Mouse (Mus musculus) CH12.LX (cell line): ENCODE measurements around the gene Zfp51. TPM values are rescaled to one million over a fixed set of nuclear protein-coding genes. Genes with fewer than 3 reads are reported as not detected.
A peak's percentile ranks its signal among the peaks of the same experiment; 100 is the strongest.

Experiments used
- DNase-seq: peaks from one replicate; pipeline ENCODE4 v3.0.0-alpha.2; 2013; ENCODE audit errors: extremely low read depth
- H3K27ac ChIP-seq: 2 replicates; pipeline ENCODE4 v1.5.1; 2012; ENCODE audit warnings: low read depth, mild to moderate bottlenecking, control low read depth, moderate library complexity; ENCODE audit not compliant: insufficient read depth
- H3K27me3 ChIP-seq: replicated peaks from 2 replicates; pipeline ENCODE3; 2012; ENCODE audit warnings: inconsistent platforms
- H3K36me3 ChIP-seq, 2 experiments: replicated peaks in 1 of 2; 2 replicates each; pipeline versions ENCODE3 to v1.6.1; 2012; ENCODE audit warnings: inconsistent platforms in 1 of 2, low read length in 1 of 2, mild to moderate bottlenecking in 1 of 2, mixed read lengths in 1 of 2, moderate library complexity in 1 of 2; ENCODE audit not compliant: control insufficient read depth in 1 of 2, insufficient read depth in 1 of 2
- H3K4me1 ChIP-seq, 2 experiments: 2 replicates each; pipeline ENCODE4 v1.6.1; 2012; ENCODE audit warnings: inconsistent platforms in 1 of 2, moderate library complexity in 1 of 2; ENCODE audit not compliant: insufficient read depth in 2 of 2, control insufficient read depth in 1 of 2
- H3K4me2 ChIP-seq: 2 replicates; pipeline ENCODE4 v1.6.1; 2012; ENCODE audit warnings: low read depth, mild to moderate bottlenecking, control low read depth; ENCODE audit not compliant: poor library complexity, insufficient read depth, severe bottlenecking
- H3K4me3 ChIP-seq, 3 experiments: fragments of 150-350 bp in 1 of 3; sonication (generic) in 1 of 3; replicated peaks in 1 of 3; 2 replicates each; pipeline versions ENCODE3 to v1.5.1; 2011 to 2012; ENCODE audit warnings: low read depth in 2 of 3, low read length in 2 of 3, mild to moderate bottlenecking in 2 of 3, moderate library complexity in 2 of 3, control low read depth in 1 of 3, improper control_type of control experiment in 1 of 3, inconsistent platforms in 1 of 3, mixed read lengths in 1 of 3; ENCODE audit not compliant: poor library complexity in 1 of 3
- H3K79me2 ChIP-seq: replicated peaks from 2 replicates; pipeline ENCODE4 v1.6.1; 2012; ENCODE audit warnings: mild to moderate bottlenecking, moderate library complexity; ENCODE audit not compliant: control insufficient read depth, poor library complexity, insufficient read depth, severe bottlenecking; ENCODE audit errors: extremely low read depth
- H3K9ac ChIP-seq: 2 replicates; pipeline ENCODE4 v1.6.1; 2012; ENCODE audit warnings: low read depth, mild to moderate bottlenecking, control low read depth, moderate library complexity; ENCODE audit not compliant: insufficient read depth
- H3K9me3 ChIP-seq: replicated peaks from 2 replicates; pipeline ENCODE3; 2012; ENCODE audit warnings: low read length, inconsistent platforms, mixed read lengths
- CTCF ChIP-seq, 2 experiments: IDR thresholded peaks in 1 of 2; conservative IDR thresholded peaks in 1 of 2; 2 replicates each; pipeline ENCODE4 v1.5.1; 2011 to 2012; ENCODE audit warnings: low read depth in 2 of 2, low read length in 2 of 2, improper control_type of control experiment in 1 of 2, inconsistent platforms in 1 of 2, mild to moderate bottlenecking in 1 of 2, moderate library complexity in 1 of 2
- E2F4 ChIP-seq: IDR thresholded peaks from 2 replicates; pipeline ENCODE4 v1.6.1; 2011; ENCODE audit warnings: low read depth, low read length, improper control_type of control experiment; ENCODE audit not compliant: insufficient replicate concordance
- ELF1 ChIP-seq: IDR thresholded peaks from 2 replicates; pipeline ENCODE4 v1.6.1; 2014; ENCODE audit warnings: low read depth, mild to moderate bottlenecking, inconsistent platforms, low read length, improper control_type of control experiment
- EP300 ChIP-seq: IDR thresholded peaks from 2 replicates; pipeline ENCODE4 v1.6.1; 2011; ENCODE audit warnings: low read length, improper control_type of control experiment
- GABPA ChIP-seq: IDR thresholded peaks from 2 replicates; pipeline ENCODE4 v1.6.1; 2012; ENCODE audit warnings: low read depth, low read length, improper control_type of control experiment, inconsistent platforms; ENCODE audit not compliant: insufficient replicate concordance
- JUN ChIP-seq: IDR thresholded peaks from 2 replicates; pipeline ENCODE4 v1.6.1; 2011; ENCODE audit warnings: low read depth, mild to moderate bottlenecking, low read length, improper control_type of control experiment, moderate library complexity; ENCODE audit not compliant: insufficient read depth
- JUND ChIP-seq: conservative IDR thresholded peaks from 2 replicates; pipeline ENCODE4 v1.6.1; 2011; ENCODE audit warnings: low read depth, low read length, improper control_type of control experiment
- MAX ChIP-seq: IDR thresholded peaks from 2 replicates; pipeline ENCODE4 v1.6.1; 2011; ENCODE audit warnings: low read length, improper control_type of control experiment
- NELFE ChIP-seq: IDR thresholded peaks from 2 replicates; pipeline ENCODE4 v1.6.1; 2011; ENCODE audit warnings: low read depth, low read length, improper control_type of control experiment
- RAD21 ChIP-seq: IDR thresholded peaks from 2 replicates; pipeline ENCODE4 v1.6.1; 2011; ENCODE audit warnings: low read depth, mild to moderate bottlenecking, low read length, improper control_type of control experiment, moderate library complexity
- RCOR1 ChIP-seq: conservative IDR thresholded peaks from 2 replicates; pipeline ENCODE4 v1.6.1; 2012; ENCODE audit warnings: low read depth, mild to moderate bottlenecking, inconsistent platforms, low read length, improper control_type of control experiment
- SMC3 ChIP-seq: IDR thresholded peaks from 2 replicates; pipeline ENCODE4 v1.6.1; 2011; ENCODE audit warnings: low read depth, low read length, improper control_type of control experiment
- UBTF ChIP-seq: IDR thresholded peaks from 2 replicates; pipeline ENCODE4 v1.6.1; 2012; ENCODE audit warnings: low read depth, mild to moderate bottlenecking, inconsistent platforms, low read length, improper control_type of control experiment, moderate library complexity
- USF1 ChIP-seq: IDR thresholded peaks from 2 replicates; pipeline ENCODE4 v1.6.1; 2014; ENCODE audit warnings: low read depth, mild to moderate bottlenecking, inconsistent platforms, low read length, improper control_type of control experiment
- ZC3H11A ChIP-seq: IDR thresholded peaks from 2 replicates; pipeline ENCODE4 v1.6.1; 2012; ENCODE audit warnings: low read depth, mild to moderate bottlenecking, inconsistent platforms, low read length, improper control_type of control experiment
- ZKSCAN1 ChIP-seq: IDR thresholded peaks from 2 replicates; pipeline ENCODE4 v1.6.1; 2012; ENCODE audit warnings: low read depth, inconsistent platforms, low read length, improper control_type of control experiment, borderline replicate concordance
- ZMIZ1 ChIP-seq: IDR thresholded peaks from 2 replicates; pipeline ENCODE4 v1.6.1; 2012; ENCODE audit warnings: low read depth, mild to moderate bottlenecking, inconsistent platforms, low read length, improper control_type of control experiment
- dilution Hi-C: fragments of 300-500 bp; cut with MboI; formaldehyde crosslinking; loops from 2 replicates; pipeline ENCODE4 v1.14.3; 2020; ENCODE audit warnings: low sequenced_read_pairs; ENCODE audit not compliant: extremely low pct_unique_long_range_greater_than_20kb, extremely low pct_ligation_motif_present
- in situ Hi-C: fragments of 300-500 bp; cut with MboI; formaldehyde crosslinking; loops from 3 replicates; pipeline ENCODE4 v1.14.3; 2019; ENCODE audit warnings: low sequenced_read_pairs, low pct_ligation_motif_present, low pct_unique_long_range_greater_than_20kb, mixed read lengths
- polyA plus RNA-seq: library from polyadenylated mRNA; unstranded; fragments of >175 nt; gene quantifications from 2 replicates; pipeline ENCODE4 v1.2.1, GENCODE M21; 2012; ENCODE audit warnings: low read depth; ENCODE audit not compliant: insufficient read length
- total RNA-seq, 2 experiments: library from RNA; depleted of rRNA; stranded (reverse); fragments of 300-350 nt in 1 of 2; fragments of >200 nt in 1 of 2; gene quantifications; 2 replicates each; pipeline ENCODE4 v1.2.3; 2012 to 2014

Zfp51 gene
- total and polyA plus RNA-seq, 3 experiments = 4.5 to 16.7 (median 6.1) TPM

DNA sequence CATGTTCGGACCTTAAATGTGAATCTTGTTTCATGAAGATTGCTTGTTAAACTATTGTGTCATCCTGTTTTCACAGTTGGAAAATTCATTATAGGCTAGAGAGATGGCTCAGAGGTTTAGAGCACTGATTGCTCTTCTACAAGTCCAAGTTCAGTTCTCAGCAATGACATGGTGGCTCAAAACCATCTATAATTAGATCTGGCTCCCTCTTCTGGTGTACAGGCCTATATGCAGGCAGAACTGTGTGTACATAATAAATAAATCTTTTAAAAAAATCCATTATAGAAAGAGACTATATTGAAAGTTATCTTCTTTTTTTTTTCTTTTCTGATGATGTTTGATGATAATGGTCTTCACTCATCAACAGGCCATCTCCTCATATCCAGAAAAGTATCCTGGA is 54.4 kb downstream of the Zfp51 start:
- Histone ChIP-seq H3K4me2 (no peak overlapping the region), H3K4me1 (no peaks in the 10 kb centered on the region), H3K36me3 (peaks cover 28 to 42% of the 10 kb centered on the region in 2 experiments), H3K4me3 (no peak overlapping the region), H3K9me3 (no peaks in the 10 kb centered on the region), H3K9ac (no peak overlapping the region), H3K27ac (no peak overlapping the region), H3K27me3 (no peaks in the 10 kb centered on the region), H3K79me2 (no peaks in the 10 kb centered on the region)
- dilution Hi-C loops (no loop called here), in situ Hi-C loops (no loop called here)
- DNase-seq = no peak
- peak; percentile 45 for TF ChIP-seq SMC3
- TF ChIP-seq RCOR1 = no peak
- TF ChIP-seq JUND = no peak
- TF ChIP-seq USF1 = no peak
- peak; percentile 47 for TF ChIP-seq RAD21
- TF ChIP-seq ZC3H11A = no peak
- TF ChIP-seq ZKSCAN1 = no peak
- TF ChIP-seq CTCF (conservative IDR thresholded peaks at IDR 0.05 in 1 of 2, IDR thresholded peaks at IDR 0.05 in 1 of 2; ENCODE audit: low read depth in 2 of 2, low read length in 2 of 2) = peak in 1 of 2 experiments; percentile 57; a peak in 2 of 4 replicates
- TF ChIP-seq EP300 = no peak
- no peak for TF ChIP-seq NELFE

DNA sequence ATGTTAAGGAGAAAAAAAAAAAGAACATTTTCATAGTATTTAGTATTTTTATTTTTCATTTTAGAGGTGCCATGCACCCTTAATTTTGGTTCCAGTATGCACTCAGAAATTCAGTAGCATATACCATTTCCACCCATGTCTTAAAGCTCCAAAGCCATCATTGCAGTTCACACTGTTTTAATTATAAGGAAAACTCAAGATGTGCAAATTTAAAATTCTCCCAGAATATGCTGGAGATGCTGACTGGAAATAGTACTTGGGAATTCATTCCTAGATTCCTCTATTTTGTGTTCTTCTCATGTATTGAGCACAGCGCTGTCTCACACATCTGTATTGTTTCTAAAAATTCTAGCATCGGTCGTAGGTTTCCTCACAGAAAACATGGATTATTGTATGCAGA is 56.1 kb downstream of the Zfp51 start:
- Histone ChIP-seq H3K9ac (no peak overlapping the region), H3K27me3 (no peaks in the 10 kb centered on the region), H3K36me3 (peaks cover 33 to 46% of the 10 kb centered on the region in 2 experiments)
- dilution Hi-C loops = no loop called here
- in situ Hi-C loops = no loop called here
- TF ChIP-seq GABPA = no peak
- no peak for TF ChIP-seq ZKSCAN1
- TF ChIP-seq JUN = no peak
- TF ChIP-seq, all 38 proteins: peak for 0
- Histone ChIP-seq H3K4me3 (no peak overlapping the region), H3K4me2 (no peak overlapping the region), H3K27ac (no peak overlapping the region), H3K79me2 (no peaks in the 10 kb centered on the region), H3K9me3 (no peaks in the 10 kb centered on the region), H3K4me1 (no peaks in the 10 kb centered on the region)
- DNase-seq = no peak

DNA sequence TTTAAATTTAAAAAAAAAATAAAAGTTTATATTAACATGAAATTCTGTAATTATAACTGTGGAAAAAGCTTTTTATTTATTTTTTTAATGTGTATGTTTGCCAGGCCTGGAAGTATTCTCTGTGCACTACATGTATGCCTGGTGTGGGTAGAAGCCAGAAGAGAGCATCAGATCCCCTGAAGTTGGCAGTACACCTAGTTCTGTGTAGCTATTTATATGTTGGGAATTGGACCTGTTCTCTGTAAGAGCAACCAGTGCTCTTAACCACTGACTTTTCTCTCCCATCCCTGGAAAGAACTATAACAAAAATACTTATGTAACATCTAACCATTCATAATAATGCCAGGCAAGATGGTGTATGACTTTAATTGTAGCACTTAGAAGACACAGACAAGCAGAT is 59.6 kb downstream of the Zfp51 start:
- in situ Hi-C loops = loop anchor here (10.0 kb wide), 1 partner anchor 85 kb away; the partner anchor contains the start of gene Zfp54
- Histone ChIP-seq H3K4me2 (no peak overlapping the region), H3K4me1 (no peaks in the 10 kb centered on the region), H3K9ac (no peak overlapping the region), H3K9me3 (peaks cover 5% of the 10 kb centered on the region), H3K36me3 (peaks cover 36 to 48% of the 10 kb centered on the region in 2 experiments), H3K4me3 (no peak overlapping the region), H3K27ac (no peak overlapping the region), H3K27me3 (no peaks in the 10 kb centered on the region), H3K79me2 (no peaks in the 10 kb centered on the region)
- dilution Hi-C loops = no loop called here
- TF ChIP-seq ZMIZ1 = no peak
- no peak for TF ChIP-seq ELF1
- no peak for TF ChIP-seq MAX
- no peak for TF ChIP-seq UBTF
- no peak for TF ChIP-seq E2F4
- DNase-seq = no peak
